Mouse (Mus musculus): ENCODE results near the gene Tnpo2. TPM values are rescaled to one million over a fixed set of nuclear protein-coding genes. Genes with fewer than 3 reads are reported as not detected.
A peak's percentile ranks its signal among the peaks of the same experiment; 100 is the strongest.

The Tnpo2 gene
- polyA plus RNA-seq, 2 experiments from 2014 or later: 15.0 to 30.1 TPM

DNA sequence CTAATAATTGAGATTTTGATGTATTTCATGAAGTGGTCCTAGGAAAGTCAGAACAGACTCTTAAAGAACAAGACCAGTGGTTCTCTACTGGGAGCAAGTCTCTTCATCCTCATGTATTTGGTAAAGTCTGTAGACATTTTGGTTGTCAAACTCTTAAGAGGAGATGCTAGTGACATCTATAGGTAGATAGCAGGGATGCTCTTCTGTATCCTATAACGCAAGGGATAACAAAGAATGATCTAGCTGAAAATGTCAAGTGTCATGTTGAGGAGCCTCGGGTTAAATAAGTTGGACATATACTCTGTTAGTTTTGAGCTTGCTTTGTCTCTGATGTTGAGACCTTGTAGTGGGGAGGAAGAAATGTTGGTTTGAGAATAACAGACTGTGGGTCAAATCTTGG is 8.8 kb upstream of the Tnpo2 start:
- ATAC-seq: no peak

DNA sequence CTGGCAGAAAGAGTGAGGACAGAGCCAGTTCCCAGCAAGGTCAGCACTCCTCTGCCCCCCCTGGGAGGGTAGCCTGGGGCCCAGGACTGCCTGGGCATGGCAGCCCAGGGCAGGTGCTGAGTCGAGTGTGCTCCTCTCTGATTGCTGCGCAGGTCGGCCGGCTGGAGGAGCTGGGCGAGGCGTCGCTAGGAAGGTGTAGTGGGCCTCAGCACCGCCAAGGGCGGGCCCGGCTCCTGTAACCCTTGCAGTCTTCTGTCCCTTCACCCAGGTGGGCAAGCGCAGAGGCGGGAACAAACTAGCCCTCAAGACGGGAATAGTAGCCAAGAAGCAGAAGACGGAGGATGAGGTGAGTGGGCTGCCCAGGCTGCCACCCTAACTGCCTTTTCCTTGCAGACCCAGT is 7.4 kb upstream of the Tnpo2 start:
- no peak for ATAC-seq

- no peak for ATAC-seq
These were observed 3.9 kb upstream of the Tnpo2 start for GRCm38 (mm10) chr8:85032622-85033311.

DNA sequence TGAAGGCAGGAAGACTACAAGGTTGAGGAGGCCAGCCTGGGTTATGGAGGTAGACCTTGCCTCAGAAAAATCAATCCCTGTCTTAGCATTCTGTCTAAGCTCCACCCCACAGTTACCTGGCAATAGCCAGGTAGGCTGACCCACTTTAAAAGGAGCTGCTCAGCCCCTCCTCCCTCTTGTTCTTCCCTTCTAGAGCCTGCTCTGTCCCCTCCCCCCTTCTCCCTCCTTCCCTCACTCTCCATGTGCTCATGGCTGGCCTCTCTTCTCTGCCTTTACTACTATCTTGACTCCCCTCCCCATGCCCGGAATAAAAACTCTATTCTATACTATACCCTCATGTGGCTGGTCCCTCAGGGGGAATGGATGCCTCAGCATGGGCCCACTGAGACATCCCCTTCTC is 2.8 kb upstream of the Tnpo2 start:
- ATAC-seq: no peak

DNA sequence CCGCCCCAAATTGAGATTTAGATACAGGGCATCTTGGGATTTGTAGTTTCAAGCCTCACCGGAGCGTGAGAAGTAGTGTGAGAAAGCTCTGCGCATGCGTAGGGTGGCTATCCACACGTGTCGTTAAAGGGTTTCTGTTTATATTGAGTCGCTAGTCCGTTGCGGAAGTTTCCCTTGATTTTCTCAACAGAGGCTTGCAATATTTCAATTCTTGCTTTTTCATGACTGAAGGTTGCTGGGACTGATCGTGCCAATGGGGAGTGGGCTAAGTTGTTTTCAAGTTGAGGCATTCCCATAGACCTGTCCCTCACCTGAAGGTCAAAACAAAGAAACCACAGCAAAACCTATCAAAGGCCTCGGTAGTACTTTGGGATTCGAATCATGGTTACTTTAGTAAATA is 2.0 kb upstream of the Tnpo2 start:
- ATAC-seq: peak; percentile 48

GRCm38 (mm10) chr8:85035165-85035727 is 1.5 kb upstream of the Tnpo2 start:
- ATAC-seq: no peak

GRCm38 (mm10) chr8:85035728-85036310 is 896 bp upstream of the Tnpo2 start:
- no peak for ATAC-seq

DNA sequence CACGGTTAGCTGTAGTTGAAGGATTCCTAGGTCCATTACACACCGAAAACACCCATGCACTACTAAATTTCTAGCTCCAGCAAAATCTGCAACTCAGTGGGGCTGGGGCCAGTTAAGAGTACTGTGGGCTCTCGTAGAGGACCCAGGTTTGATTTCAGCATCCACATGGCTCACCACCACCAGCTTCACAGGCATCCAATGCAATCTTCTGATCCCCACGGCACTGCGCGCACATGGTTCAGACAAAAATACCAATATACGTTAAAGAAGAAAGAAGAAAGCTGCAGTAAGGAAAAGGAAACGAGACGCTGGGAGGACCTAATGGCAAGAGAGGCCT is 366 bp upstream of the Tnpo2 start:
- ATAC-seq: peak; percentile 20

GRCm38 (mm10) chr8:85037366-85037680 is 608 bp downstream of the Tnpo2 start:
- ATAC-seq: no peak

GRCm38 (mm10) chr8:85037681-85038531 is 1.2 kb downstream of the Tnpo2 start:
- ATAC-seq: peak; percentile 31

DNA sequence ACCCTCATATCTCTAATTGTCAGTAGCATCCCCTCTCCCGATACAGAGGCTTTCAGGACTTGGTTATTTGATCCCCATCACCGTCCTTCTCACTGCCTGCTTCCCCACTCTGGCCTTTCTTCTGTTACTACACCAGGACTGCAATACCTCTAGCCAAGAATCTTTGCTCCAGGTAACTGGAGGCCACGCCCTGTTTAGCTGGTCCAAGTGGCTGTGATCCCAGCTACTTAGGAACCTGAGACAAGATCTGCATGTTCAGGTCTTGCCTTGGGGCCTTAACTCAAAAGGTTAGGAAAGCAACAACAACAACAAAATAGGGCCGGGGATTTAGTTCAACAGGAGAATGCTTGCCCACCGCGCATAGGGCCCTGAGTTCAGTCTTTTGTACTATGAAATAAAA is 6.9 kb downstream of the Tnpo2 start:
- no peak for ATAC-seq

DNA sequence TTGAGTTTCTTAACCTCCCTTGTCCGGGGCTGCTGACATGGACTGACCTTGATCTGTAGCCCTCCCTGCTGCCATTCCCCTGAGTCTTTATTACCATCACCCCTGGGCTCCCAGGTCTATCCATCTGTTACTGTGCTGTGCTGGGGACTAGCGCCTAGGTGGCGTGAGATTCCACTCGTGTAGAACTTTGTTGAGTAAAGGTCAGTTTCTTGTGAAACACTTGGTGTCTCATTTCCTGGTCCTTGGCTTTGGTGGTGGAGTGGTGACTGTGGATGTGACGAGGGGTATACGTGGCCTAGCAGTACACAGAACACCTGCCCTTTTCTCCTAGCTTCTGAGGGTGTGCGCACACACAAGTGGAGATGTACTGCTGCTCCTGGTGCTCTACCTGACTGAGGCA is 20.7 kb downstream of the Tnpo2 start:
- no peak for ATAC-seq

DNA sequence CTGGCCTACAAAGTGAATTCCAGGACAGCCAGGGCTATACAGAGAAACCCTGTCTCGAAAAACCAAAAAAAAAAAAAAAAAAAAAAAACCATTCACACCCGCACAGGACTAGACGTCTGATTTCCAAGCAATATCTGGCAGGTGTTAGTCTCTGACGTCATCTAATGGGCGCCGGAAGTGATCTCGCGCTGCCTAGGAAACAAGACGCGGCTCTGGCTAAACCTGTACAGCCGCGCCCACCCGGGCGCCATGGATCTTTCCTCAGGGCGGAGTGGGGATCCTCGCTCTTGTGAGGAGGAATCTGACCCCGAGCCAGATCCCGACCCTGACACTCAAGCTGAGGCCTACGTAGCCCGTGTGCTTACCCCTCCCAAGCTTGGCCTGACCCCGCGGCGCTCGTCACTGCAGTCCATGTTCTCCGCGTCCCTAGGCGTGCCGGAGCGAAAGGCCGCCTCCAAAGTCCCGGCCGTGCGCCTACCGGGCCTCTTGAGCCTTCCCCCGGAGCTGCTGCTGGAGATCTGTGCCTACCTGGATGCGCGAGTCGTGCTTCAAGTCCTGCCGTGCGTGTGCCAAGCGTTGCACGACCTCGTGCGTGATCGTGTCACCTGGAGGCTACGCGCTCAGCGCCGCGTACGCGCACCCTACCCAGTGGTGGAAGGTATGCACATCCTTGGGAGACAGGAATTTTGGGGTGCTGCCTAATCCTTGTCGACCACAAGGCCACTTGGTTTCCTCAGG is 23.3 kb downstream of the Tnpo2 start, which contains the start of gene Fbxw9:
Gene Fbxw9 (plus strand): TSS at position 177 of the 738 bp plus-strand sequence.
- ATAC-seq: peak; percentile 99

GRCm38 (mm10) chr8:85062603-85063002 is 25.9 kb downstream of the Tnpo2 start:
- no peak for ATAC-seq

- ATAC-seq: no peak
These were observed 28.5 kb downstream of the Tnpo2 start for GRCm38 (mm10) chr8:85065213-85065612.

GRCm38 (mm10) chr8:85067155-85067554 is 30.4 kb downstream of the Tnpo2 start:
- ATAC-seq: no peak

DNA sequence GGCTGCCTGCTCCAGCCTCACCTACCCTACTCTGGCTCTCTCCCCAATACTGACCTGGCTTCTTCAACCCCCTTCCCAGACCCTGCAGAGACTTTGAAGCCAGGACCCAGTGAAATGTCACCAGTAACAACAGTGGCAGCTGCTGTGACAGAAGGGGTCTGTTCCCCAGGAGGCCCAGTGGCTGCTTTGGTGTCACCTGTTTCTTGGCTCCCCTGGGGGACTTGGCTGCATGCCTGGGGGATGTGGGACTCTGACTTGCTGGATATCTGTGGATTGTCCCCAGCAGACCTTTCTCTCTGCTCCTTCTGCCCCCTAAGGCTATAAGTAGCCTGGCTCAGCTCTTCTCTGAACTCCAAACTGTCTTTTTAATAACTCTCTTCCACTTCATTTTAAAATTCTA is 31.3 kb downstream of the Tnpo2 start, which contains the start of gene Gm5741:
Gene Gm5741 (minus strand): TSS at position 1 of the 400 bp plus-strand sequence.
- ATAC-seq: no peak

DNA sequence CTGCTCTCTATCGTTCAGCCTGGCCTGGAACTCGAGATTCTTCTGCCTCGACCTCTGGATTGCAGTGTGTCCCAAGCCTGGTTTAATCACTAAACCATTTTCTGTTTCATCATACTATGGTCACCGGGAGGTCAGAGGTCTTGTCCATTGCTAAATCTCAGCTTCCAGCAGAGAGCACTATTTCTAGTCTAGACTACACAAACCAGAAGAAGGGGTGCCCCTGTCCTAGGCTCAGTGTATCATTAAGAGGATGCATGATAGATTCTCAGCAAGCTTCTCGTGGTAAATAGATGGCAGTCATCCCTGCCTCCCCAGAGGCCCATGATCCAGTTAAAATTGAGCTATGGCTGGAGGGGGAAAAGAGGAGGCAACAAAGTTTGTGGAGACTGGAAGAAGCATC is 34.3 kb downstream of the Tnpo2 start:
- no peak for ATAC-seq

DNA sequence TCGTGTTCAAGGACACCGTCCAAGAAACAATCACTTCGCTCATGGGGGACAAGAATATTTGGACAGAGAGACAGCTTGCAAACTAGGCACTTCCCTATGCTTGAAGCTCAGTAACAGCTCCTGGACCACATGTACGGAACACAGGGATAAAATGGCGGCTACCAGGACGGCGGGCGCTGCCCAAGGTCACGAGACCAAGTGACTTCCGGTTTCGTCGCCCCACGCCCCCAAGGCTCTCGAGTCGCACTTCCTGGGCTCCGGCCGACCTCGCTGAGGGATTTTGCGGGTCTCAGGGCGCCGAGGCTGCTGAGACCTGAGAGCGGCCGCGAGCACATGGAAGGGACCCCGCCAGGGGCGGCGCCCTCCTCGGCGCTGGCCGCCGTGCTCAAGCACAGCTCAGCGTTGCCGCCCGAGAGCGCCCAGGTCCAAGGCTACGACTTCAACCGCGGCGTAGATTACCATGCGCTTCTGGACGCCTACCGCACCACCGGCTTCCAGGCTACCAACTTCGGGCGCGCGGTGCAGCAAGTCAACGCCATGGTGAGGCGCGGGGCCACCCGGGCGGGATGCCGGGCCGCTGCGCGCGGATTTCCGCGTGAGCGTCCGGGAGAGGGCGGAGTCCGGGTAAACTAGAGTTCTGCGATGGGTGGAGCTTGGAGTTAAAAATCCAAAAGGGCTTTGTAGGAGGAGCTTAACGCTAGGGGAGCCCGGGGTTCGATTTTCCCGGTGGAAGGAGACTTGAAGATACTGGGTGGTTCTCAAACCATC is 35.0 kb downstream of the Tnpo2 start, which contains the start of gene Dhps:
Gene Dhps (plus strand): TSS at position 244 of the 768 bp plus-strand sequence.
- ATAC-seq: peak; percentile 91

DNA sequence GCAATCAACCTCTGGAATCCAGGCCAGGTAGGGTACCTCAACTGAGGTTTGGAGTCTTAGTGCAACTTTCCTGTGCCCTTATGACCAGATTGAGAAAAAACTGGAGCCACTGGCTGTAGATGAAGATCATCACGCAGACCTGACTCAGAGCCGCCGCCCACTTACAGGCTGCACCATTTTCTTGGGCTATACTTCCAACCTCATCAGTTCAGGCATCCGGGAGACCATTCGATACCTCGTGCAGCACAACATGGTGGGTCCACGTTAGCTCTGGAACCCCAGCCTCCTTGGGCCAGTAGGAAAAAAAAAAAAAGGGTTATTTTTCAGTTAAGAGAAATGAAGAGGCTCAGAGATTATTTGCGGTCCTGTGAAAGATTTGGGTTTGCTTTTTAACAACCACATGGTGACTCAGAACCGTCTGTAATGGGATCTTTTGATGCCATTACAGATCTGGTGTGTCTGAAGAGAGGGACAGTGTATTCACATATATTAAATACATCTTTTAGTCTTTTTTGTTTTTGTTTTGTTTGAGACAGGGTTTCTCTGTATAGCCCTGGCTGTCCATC is 35.7 kb downstream of the Tnpo2 start:
- ATAC-seq: no peak

- ATAC-seq: no peak
These were observed 36.4 kb downstream of the Tnpo2 start for GRCm38 (mm10) chr8:85073041-85073612.
